Mouse (Mus musculus) forebrain, embryonic 10.5 days (tissue): ENCODE measurements around the gene 1700029F12Rik. TPM values are rescaled to one million over a fixed set of nuclear protein-coding genes. Genes with fewer than 3 reads are reported as not detected.
"Not testable (repeated sequence)": the region's sequence is repeated elsewhere in the genome, so short reads cannot be mapped to it uniquely, and the experiment has no call there.

Experiments
- DNase-seq: peaks from one replicate; pipeline ENCODE4 v3.0.0-alpha.2; 2017; ENCODE audit warnings: low spot score; ENCODE audit errors: extremely low spot score
- H3K27ac ChIP-seq: fragments of 300-500 bp; sonication (generic); 2 replicates; pipeline ENCODE4 v1.5.1; 2016; ENCODE audit warnings: mild to moderate bottlenecking
- H3K27me3 ChIP-seq: fragments of 300-500 bp; sonication (generic); 2 replicates; pipeline ENCODE4 v1.6.1; 2016; ENCODE audit warnings: mild to moderate bottlenecking; ENCODE audit not compliant: poor library complexity, severe bottlenecking
- H3K36me3 ChIP-seq: fragments of 300-500 bp; sonication (generic); replicated peaks from 2 replicates; pipeline ENCODE4 v1.6.1; 2016; ENCODE audit warnings: mild to moderate bottlenecking, moderate library complexity
- H3K4me1 ChIP-seq: fragments of 300-500 bp; sonication (generic); 2 replicates; pipeline ENCODE4 v1.6.1; 2016
- H3K4me3 ChIP-seq: fragments of 300-500 bp; sonication (generic); 2 replicates; pipeline ENCODE4 v1.5.1; 2016; ENCODE audit warnings: mild to moderate bottlenecking, moderate library complexity
- H3K9me3 ChIP-seq: fragments of 300-500 bp; sonication (generic); 2 replicates; pipeline ENCODE4 v1.6.1; 2016; ENCODE audit warnings: mild to moderate bottlenecking, moderate library complexity
- WGBS: fragments of 180-500 bp; shearing (Covaris S2); methylation state at CpG from one replicate; pipeline ENCODE4 v1.1.7; 2016; 5-methylcytosine and 5-hydroxymethylcytosine counted together
- polyA plus RNA-seq: library from polyadenylated mRNA; unstranded; fragments of >200 nt; fragmentation: Nextera tagmentation; extraction: Ambion mirVana; gene quantifications from 2 replicates; pipeline ENCODE4 v1.2.1, GENCODE M21; 2016

1700029F12Rik gene
- polyA plus RNA-seq, 1 experiment from 2014 or later = not detected

DNA sequence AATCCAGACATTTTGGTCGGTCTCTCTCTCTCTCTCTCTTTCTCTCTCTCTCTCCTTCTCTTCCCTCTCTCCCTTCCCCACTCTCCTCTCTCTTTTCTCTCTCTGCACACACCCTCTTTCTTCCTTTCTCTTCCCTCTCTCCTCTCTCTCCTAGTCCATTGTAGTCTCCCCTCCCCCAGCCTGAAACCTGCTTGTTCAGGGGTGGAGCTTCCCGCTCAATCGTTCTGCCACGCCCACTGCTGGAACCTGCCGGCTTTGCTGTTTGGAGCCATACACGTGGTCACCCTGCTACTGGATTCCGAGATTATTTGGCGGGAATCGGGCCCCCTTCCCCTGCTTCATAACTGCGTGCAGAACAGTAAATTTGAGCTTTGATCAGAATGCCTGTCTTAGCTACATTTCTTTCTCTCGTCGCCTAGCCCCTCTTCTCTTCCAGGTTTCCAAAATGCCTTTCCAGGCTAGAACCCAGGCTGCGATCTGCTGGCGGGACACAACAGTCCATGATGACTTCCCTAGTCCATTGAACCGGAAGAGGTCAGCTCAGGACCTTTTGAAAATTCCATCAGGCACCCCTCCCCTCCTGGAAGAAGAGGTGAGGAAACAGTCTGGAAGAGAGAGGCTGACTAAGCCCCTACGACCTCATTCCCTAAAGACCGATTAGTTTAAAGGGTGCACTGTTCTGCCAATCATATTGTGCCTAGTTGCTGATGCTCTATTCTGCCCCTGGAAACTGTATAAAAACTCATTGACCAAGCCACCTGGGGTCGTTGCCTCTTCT lies 30.9 kb upstream of the 1700029F12Rik start:
- Histone ChIP-seq H3K27me3 (peaks cover 44% of the 10 kb centered on the region), H3K4me1 (peaks cover 38% of the 10 kb centered on the region), H3K27ac (peak overlapping the region; percentile 76), H3K4me3 (peak overlapping the region; percentile 12; the same call in 1 of the 2 replicates)
- not testable (repeated sequence) for H3K36me3 ChIP-seq, DNase-seq, H3K9me3 ChIP-seq
- 49% methylated on average over 18 of the region's 18 CpGs for WGBS

DNA sequence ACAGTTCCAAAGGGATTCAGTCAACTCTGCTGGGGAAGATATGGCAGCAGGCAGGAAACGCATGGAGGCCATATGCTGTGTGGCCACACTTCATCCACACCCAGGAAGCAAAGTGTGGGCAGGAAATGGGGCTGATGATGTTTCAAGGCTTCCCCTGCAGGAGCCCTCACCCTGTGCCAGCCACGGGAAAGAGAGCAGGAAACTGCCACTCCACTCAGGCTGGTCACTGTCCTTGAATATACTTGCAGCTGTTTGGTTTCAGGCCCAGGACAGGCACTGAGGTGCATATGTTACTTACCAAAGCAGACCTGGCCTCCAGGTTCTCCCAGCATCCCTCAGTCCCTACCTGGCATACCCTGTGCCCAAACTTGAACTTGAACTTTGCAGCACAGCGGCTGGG lies 30.3 kb upstream of the 1700029F12Rik start:
- peaks cover 6% of the 10 kb centered on the region; the same call in 1 of the 2 replicates for H3K9me3 ChIP-seq
- WGBS = 63% methylated on average over 3 of the region's 3 CpGs
- H3K27me3 ChIP-seq = peaks cover 38% of the 10 kb centered on the region
- H3K4me3 ChIP-seq = peak overlapping the region; percentile 12; the same call in 1 of the 2 replicates
- H3K4me1 ChIP-seq = peaks cover 38% of the 10 kb centered on the region
- peak overlapping the region; percentile 76 for H3K27ac ChIP-seq
- no peak for DNase-seq
- no peaks in the 10 kb centered on the region for H3K36me3 ChIP-seq

DNA sequence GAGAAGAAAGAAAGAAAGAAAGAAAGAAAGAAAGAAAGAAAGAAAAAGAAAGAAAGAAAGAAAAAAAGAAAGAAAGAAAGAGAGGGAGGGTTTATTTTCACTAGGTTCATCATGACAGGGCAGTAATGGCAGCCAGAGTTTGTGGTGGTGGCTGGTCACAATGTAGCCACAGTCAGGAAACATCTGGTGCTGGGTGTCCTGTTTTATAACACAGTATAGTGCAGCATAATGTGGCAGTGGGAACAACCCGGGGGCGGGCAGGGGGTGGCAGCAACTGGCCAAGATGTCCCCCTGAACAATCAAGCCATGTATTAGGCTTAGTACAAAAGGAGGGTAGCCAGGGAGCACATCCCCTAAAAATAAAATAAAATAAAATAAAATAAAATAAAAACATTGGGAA lies 29.3 kb upstream of the 1700029F12Rik start:
- no peak for DNase-seq
- Histone ChIP-seq H3K4me1 (peaks cover 38% of the 10 kb centered on the region), H3K27ac (no peak overlapping the region), H3K36me3 (no peaks in the 10 kb centered on the region), H3K27me3 (peaks cover 32% of the 10 kb centered on the region), H3K9me3 (peaks cover 6% of the 10 kb centered on the region; the same call in 1 of the 2 replicates), H3K4me3 (no peak overlapping the region)
- 92% methylated on average over 2 of the region's 2 CpGs for WGBS

GRCm38 (mm10) chr13:97062151-97062550 lies 28.0 kb upstream of the 1700029F12Rik start:
- H3K4me1 ChIP-seq = peaks cover 34% of the 10 kb centered on the region
- H3K4me3 ChIP-seq = no peak overlapping the region
- H3K27me3 ChIP-seq = peaks cover 19% of the 10 kb centered on the region
- peaks cover 6% of the 10 kb centered on the region; the same call in 1 of the 2 replicates for H3K9me3 ChIP-seq
- no peak for DNase-seq
- H3K27ac ChIP-seq = no peak overlapping the region
- H3K36me3 ChIP-seq = no peaks in the 10 kb centered on the region
- WGBS = 92% methylated on average over 3 of the region's 3 CpGs

GRCm38 (mm10) chr13:97060331-97060730 lies 26.2 kb upstream of the 1700029F12Rik start:
- 47% methylated on average over 5 of the region's 8 CpGs for WGBS
- Histone ChIP-seq H3K27ac (no peak overlapping the region), H3K4me3 (no peak overlapping the region), H3K4me1 (peaks cover 26% of the 10 kb centered on the region), H3K9me3 (peaks cover under 1% of the 10 kb centered on the region; the same call in 1 of the 2 replicates), H3K27me3 (peaks cover 2% of the 10 kb centered on the region; the same call in 1 of the 2 replicates), H3K36me3 (no peaks in the 10 kb centered on the region)
- no peak for DNase-seq

GRCm38 (mm10) chr13:97059746-97060145 lies 25.6 kb upstream of the 1700029F12Rik start:
- no peak overlapping the region for H3K27ac ChIP-seq
- no peak overlapping the region for H3K4me3 ChIP-seq
- no peak for DNase-seq
- no peaks in the 10 kb centered on the region for H3K27me3 ChIP-seq
- H3K4me1 ChIP-seq = peaks cover 21% of the 10 kb centered on the region
- no peaks in the 10 kb centered on the region for H3K36me3 ChIP-seq
- H3K9me3 ChIP-seq = no peaks in the 10 kb centered on the region
- WGBS = 93% methylated on average over 6 of the region's 6 CpGs

GRCm38 (mm10) chr13:97057817-97058216 lies 23.7 kb upstream of the 1700029F12Rik start:
- WGBS = 57% methylated on average over 4 of the region's 4 CpGs
- no peak overlapping the region for H3K4me3 ChIP-seq
- no peaks in the 10 kb centered on the region for H3K9me3 ChIP-seq
- H3K4me1 ChIP-seq = peaks cover 14% of the 10 kb centered on the region
- H3K27ac ChIP-seq = no peak overlapping the region
- H3K27me3 ChIP-seq = no peaks in the 10 kb centered on the region
- DNase-seq = no peak
- H3K36me3 ChIP-seq = no peaks in the 10 kb centered on the region

- no peaks in the 10 kb centered on the region for H3K9me3 ChIP-seq
- no peak for DNase-seq
- peaks cover 8% of the 10 kb centered on the region; the same call in 1 of the 2 replicates for H3K4me1 ChIP-seq
- no peak overlapping the region for H3K4me3 ChIP-seq
- H3K36me3 ChIP-seq = no peaks in the 10 kb centered on the region
- H3K27me3 ChIP-seq = no peaks in the 10 kb centered on the region
- no peak overlapping the region for H3K27ac ChIP-seq
- 89% methylated on average over 8 of the region's 8 CpGs for WGBS
These were observed 19.7 kb upstream of the 1700029F12Rik start for GRCm38 (mm10) chr13:97053844-97054243.

DNA sequence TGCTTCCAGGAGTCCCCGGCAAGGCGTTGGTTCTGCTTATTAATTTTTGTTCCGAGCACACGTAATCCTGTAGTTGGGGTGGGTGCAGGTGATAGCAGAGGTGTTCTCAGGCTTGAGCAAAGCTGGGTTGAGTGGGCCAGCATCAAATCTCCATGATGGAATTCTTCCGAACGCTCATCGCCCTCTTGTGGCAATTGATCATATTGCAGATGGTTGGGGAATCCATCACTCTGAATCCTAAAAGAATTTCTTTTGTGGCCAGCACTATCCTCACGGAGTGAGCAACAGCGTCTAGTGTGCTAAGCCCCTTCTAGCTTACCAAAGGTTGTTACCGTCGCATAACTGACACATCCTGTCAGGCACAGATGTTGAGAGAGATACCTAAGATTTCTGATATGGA lies 18.5 kb upstream of the 1700029F12Rik start:
- Histone ChIP-seq H3K27ac (no peak overlapping the region), H3K27me3 (no peaks in the 10 kb centered on the region), H3K4me3 (no peak overlapping the region), H3K36me3 (no peaks in the 10 kb centered on the region), H3K4me1 (peaks cover 5% of the 10 kb centered on the region; the same call in 1 of the 2 replicates), H3K9me3 (no peaks in the 10 kb centered on the region)
- DNase-seq = peak; percentile 72
- 22% methylated on average over 11 of the region's 11 CpGs for WGBS

DNA sequence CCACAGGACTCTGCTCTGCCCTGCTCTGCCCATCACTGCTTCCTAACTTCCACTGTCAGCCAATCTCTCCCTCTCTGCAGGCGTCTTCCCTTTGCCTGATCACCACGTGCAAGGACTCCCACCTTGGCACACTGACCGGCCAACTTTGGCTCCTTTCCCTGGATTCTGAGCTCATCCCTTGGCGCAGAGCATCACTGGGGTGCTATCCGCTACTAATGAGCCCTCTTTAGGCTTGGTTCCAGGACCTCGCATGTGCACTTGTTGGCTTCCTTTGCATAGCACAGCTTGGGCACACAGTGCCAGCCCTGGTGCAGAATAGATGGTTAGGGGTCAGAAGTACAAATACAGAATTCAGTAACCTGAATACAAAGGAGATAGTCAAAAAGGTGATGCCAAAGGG lies 17.0 kb upstream of the 1700029F12Rik start:
- Histone ChIP-seq H3K4me3 (no peak overlapping the region), H3K4me1 (no peaks in the 10 kb centered on the region), H3K27me3 (no peaks in the 10 kb centered on the region), H3K36me3 (no peaks in the 10 kb centered on the region), H3K9me3 (no peaks in the 10 kb centered on the region), H3K27ac (no peak overlapping the region)
- no peak for DNase-seq
- WGBS = 81% methylated on average over 6 of the region's 6 CpGs

GRCm38 (mm10) chr13:97030075-97030474 lies 4.1 kb downstream of the 1700029F12Rik start:
- no peaks in the 10 kb centered on the region for H3K27me3 ChIP-seq
- H3K9me3 ChIP-seq = no peaks in the 10 kb centered on the region
- WGBS = 89% methylated on average over 13 of the region's 13 CpGs
- DNase-seq = no peak
- no peak overlapping the region for H3K4me3 ChIP-seq
- no peak overlapping the region for H3K27ac ChIP-seq
- H3K4me1 ChIP-seq = no peaks in the 10 kb centered on the region
- no peaks in the 10 kb centered on the region for H3K36me3 ChIP-seq

- H3K4me1 ChIP-seq = no peaks in the 10 kb centered on the region
- H3K27ac ChIP-seq = no peak overlapping the region
- no peaks in the 10 kb centered on the region for H3K36me3 ChIP-seq
- DNase-seq = no peak
- no peaks in the 10 kb centered on the region for H3K9me3 ChIP-seq
- H3K4me3 ChIP-seq = no peak overlapping the region
- 70% methylated on average over 4 of the region's 4 CpGs for WGBS
- no peaks in the 10 kb centered on the region for H3K27me3 ChIP-seq
These were observed 12.3 kb downstream of the 1700029F12Rik start for GRCm38 (mm10) chr13:97021906-97022305.

DNA sequence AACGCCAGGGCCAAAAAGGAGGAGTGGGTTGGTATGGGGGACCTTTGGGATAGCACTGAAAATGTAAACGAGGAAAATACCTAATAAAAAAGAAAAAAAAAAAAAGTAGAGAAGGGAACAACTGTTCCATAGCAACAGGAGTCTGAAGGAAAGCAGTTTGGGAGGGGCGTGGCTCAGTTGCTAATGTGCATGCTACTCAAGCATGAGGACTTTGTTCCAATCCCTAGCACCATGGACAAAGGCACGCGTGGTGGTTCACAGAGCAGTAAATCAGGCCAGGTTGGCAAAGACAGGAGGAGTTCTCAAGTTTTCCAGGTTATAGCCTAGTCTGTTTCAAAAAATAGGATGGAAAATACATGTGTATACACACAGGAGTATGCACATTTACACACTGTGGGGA lies 14.0 kb downstream of the 1700029F12Rik start:
- 82% methylated on average over 5 of the region's 5 CpGs for WGBS
- H3K4me1 ChIP-seq = no peaks in the 10 kb centered on the region
- H3K27ac ChIP-seq = no peak overlapping the region
- no peaks in the 10 kb centered on the region for H3K27me3 ChIP-seq
- no peaks in the 10 kb centered on the region for H3K36me3 ChIP-seq
- H3K4me3 ChIP-seq = no peak overlapping the region
- H3K9me3 ChIP-seq = no peaks in the 10 kb centered on the region
- DNase-seq = no peak
